Mouse (Mus musculus) intestine, embryonic 15.5 days (tissue): Measurements from ENCODE around the gene Snx4. TPM values are rescaled to one million over a fixed set of nuclear protein-coding genes. Genes with fewer than 3 reads are reported as not detected.

ENCODE experiments used
- ATAC-seq: fragments of 200-750 bp; cut with Nextera tagmentation; 2 replicates; pipeline ENCODE4 v1.8.0; 2017; ENCODE audit warnings: moderate TSS enrichment, moderate library complexity
- H3K27ac ChIP-seq: fragments of 300-500 bp; sonication (generic); 2 replicates; pipeline ENCODE4 v1.5.1; 2015; ENCODE audit warnings: mild to moderate bottlenecking, inconsistent platforms
- H3K27me3 ChIP-seq: fragments of 300-500 bp; sonication (generic); replicated peaks from 2 replicates; pipeline ENCODE4 v1.6.1; 2015; ENCODE audit warnings: inconsistent platforms
- H3K36me3 ChIP-seq: fragments of 300-500 bp; sonication (generic); 2 replicates; pipeline ENCODE4 v1.6.1; 2015; ENCODE audit warnings: inconsistent platforms
- H3K4me1 ChIP-seq: fragments of 300-500 bp; sonication (generic); replicated peaks from 2 replicates; pipeline ENCODE4 v1.6.1; 2015; ENCODE audit warnings: inconsistent platforms
- H3K4me2 ChIP-seq: fragments of 300-500 bp; sonication (generic); replicated peaks from 2 replicates; pipeline ENCODE4 v1.6.1; 2015; ENCODE audit warnings: mild to moderate bottlenecking, inconsistent platforms
- H3K4me3 ChIP-seq: fragments of 300-500 bp; sonication (generic); replicated peaks from 2 replicates; pipeline ENCODE4 v1.5.1; 2015; ENCODE audit warnings: inconsistent platforms
- H3K9ac ChIP-seq: fragments of 300-500 bp; sonication (generic); 2 replicates; pipeline ENCODE4 v1.6.1; 2015; ENCODE audit warnings: inconsistent platforms
- H3K9me3 ChIP-seq: fragments of 300-500 bp; sonication (generic); 2 replicates; pipeline ENCODE4 v1.6.1; 2016; ENCODE audit warnings: inconsistent platforms
- WGBS: fragments of 180-500 bp; shearing (Covaris S2); methylation state at CpG from one replicate; pipeline ENCODE4 v1.1.7; 2015; 5-methylcytosine and 5-hydroxymethylcytosine counted together
- polyA plus RNA-seq: library from polyadenylated mRNA; unstranded; fragments of >200 nt; fragmentation: Nextera tagmentation; extraction: Ambion mirVana; gene quantifications from 2 replicates; pipeline ENCODE4 v1.2.1, GENCODE M21; 2015

Snx4 gene
- polyA plus RNA-seq, 1 experiment from 2014 or later, result 82.5 TPM

- no peaks in the 10 kb centered on the region for H3K4me1 ChIP-seq
- H3K27ac ChIP-seq, result no peak overlapping the region
- no peak overlapping the region for H3K4me3 ChIP-seq
- H3K27me3 ChIP-seq, result no peaks in the 10 kb centered on the region
- no peak overlapping the region for H3K9ac ChIP-seq
- peaks cover 45% of the 10 kb centered on the region for H3K36me3 ChIP-seq
- no peak overlapping the region for H3K4me2 ChIP-seq
- WGBS, result 81% methylated on average over 9 of the region's 9 CpGs
- no peaks in the 10 kb centered on the region for H3K9me3 ChIP-seq
- no peak for ATAC-seq
Observed at GRCm38 (mm10) chr16:33288536-33288935, 37.3 kb downstream of the Snx4 start.

GRCm38 (mm10) chr16:33289981-33290380 lies 38.7 kb downstream of the Snx4 start:
- no peaks in the 10 kb centered on the region for H3K4me1 ChIP-seq
- no peak overlapping the region for H3K27ac ChIP-seq
- H3K4me2 ChIP-seq, result no peak overlapping the region
- H3K27me3 ChIP-seq, result no peaks in the 10 kb centered on the region
- no peak overlapping the region for H3K4me3 ChIP-seq
- 83% methylated on average over 7 of the region's 7 CpGs for WGBS
- ATAC-seq, result no peak
- no peaks in the 10 kb centered on the region for H3K9me3 ChIP-seq
- peaks cover 53% of the 10 kb centered on the region for H3K36me3 ChIP-seq
- H3K9ac ChIP-seq, result no peak overlapping the region

GRCm38 (mm10) chr16:33292241-33292640 lies 41.0 kb downstream of the Snx4 start:
- no peak overlapping the region for H3K4me2 ChIP-seq
- H3K27ac ChIP-seq, result no peak overlapping the region
- peaks cover 54% of the 10 kb centered on the region for H3K36me3 ChIP-seq
- WGBS, result 94% methylated on average over 7 of the region's 7 CpGs
- ATAC-seq, result no peak
- no peaks in the 10 kb centered on the region for H3K4me1 ChIP-seq
- H3K4me3 ChIP-seq, result no peak overlapping the region
- H3K27me3 ChIP-seq, result no peaks in the 10 kb centered on the region
- H3K9ac ChIP-seq, result no peak overlapping the region
- no peaks in the 10 kb centered on the region for H3K9me3 ChIP-seq

GRCm38 (mm10) chr16:33294681-33295080 lies 43.4 kb downstream of the Snx4 start:
- no peaks in the 10 kb centered on the region for H3K27me3 ChIP-seq
- ATAC-seq, result no peak
- H3K4me3 ChIP-seq, result no peak overlapping the region
- 90% methylated on average over 7 of the region's 7 CpGs for WGBS
- no peak overlapping the region for H3K27ac ChIP-seq
- H3K9me3 ChIP-seq, result no peaks in the 10 kb centered on the region
- H3K4me1 ChIP-seq, result no peaks in the 10 kb centered on the region
- no peak overlapping the region for H3K9ac ChIP-seq
- peaks cover 48% of the 10 kb centered on the region for H3K36me3 ChIP-seq
- no peak overlapping the region for H3K4me2 ChIP-seq

- WGBS, result 96% methylated on average over 9 of the region's 9 CpGs
- Histone ChIP-seq H3K27me3 (no peaks in the 10 kb centered on the region), H3K36me3 (peaks cover 51% of the 10 kb centered on the region), H3K4me1 (no peaks in the 10 kb centered on the region), H3K9me3 (no peaks in the 10 kb centered on the region), H3K27ac (no peak overlapping the region), H3K4me2 (no peak overlapping the region), H3K9ac (no peak overlapping the region), H3K4me3 (no peak overlapping the region)
- no peak for ATAC-seq
Observed at GRCm38 (mm10) chr16:33295321-33295720, 44.1 kb downstream of the Snx4 start.

GRCm38 (mm10) chr16:33297493-33297892 lies 46.3 kb downstream of the Snx4 start:
- Histone ChIP-seq H3K27ac (no peak overlapping the region), H3K9me3 (no peaks in the 10 kb centered on the region), H3K4me2 (no peak overlapping the region), H3K9ac (no peak overlapping the region), H3K36me3 (peaks cover 38% of the 10 kb centered on the region), H3K4me1 (no peaks in the 10 kb centered on the region), H3K27me3 (no peaks in the 10 kb centered on the region), H3K4me3 (no peak overlapping the region)
- ATAC-seq, result no peak
- WGBS, result 91% methylated on average over 1 of the region's 1 CpGs

GRCm38 (mm10) chr16:33306633-33307070 lies 55.4 kb downstream of the Snx4 start:
- Histone ChIP-seq H3K9me3 (no peaks in the 10 kb centered on the region), H3K27me3 (no peaks in the 10 kb centered on the region), H3K4me2 (peak overlapping the region; percentile 28; the same call in 1 of the 2 replicates), H3K36me3 (0 out of 2 replicates have a peak, but pooled peaks cover 5% of the 10 kb centered on the region), H3K27ac (no peak overlapping the region), H3K9ac (no peak overlapping the region), H3K4me3 (no peak overlapping the region), H3K4me1 (no peaks in the 10 kb centered on the region; the same call in 1 of the 2 replicates)
- ATAC-seq, result peak; percentile 81
- 6% methylated on average over 4 of the region's 4 CpGs for WGBS

- no peaks in the 10 kb centered on the region for H3K9me3 ChIP-seq
- 75% methylated on average over 7 of the region's 7 CpGs for WGBS
- H3K9ac ChIP-seq, result no peak overlapping the region
- H3K27me3 ChIP-seq, result no peaks in the 10 kb centered on the region
- no peak for ATAC-seq
- H3K4me3 ChIP-seq, result no peak overlapping the region
- H3K4me2 ChIP-seq, result no peak overlapping the region
- H3K27ac ChIP-seq, result no peak overlapping the region
- H3K36me3 ChIP-seq, result 0 out of 2 replicates have a peak, but pooled peaks cover 5% of the 10 kb centered on the region
- H3K4me1 ChIP-seq, result no peaks in the 10 kb centered on the region; the same call in 1 of the 2 replicates
Observed at GRCm38 (mm10) chr16:33307761-33308160, 56.5 kb downstream of the Snx4 start.

GRCm38 (mm10) chr16:33309066-33309465 lies 57.8 kb downstream of the Snx4 start:
- Histone ChIP-seq H3K4me3 (no peak overlapping the region), H3K36me3 (0 out of 2 replicates have a peak, but pooled peaks cover 5% of the 10 kb centered on the region)
- 80% methylated on average over 3 of the region's 3 CpGs for WGBS

GRCm38 (mm10) chr16:33315611-33316010 lies 64.4 kb downstream of the Snx4 start:
- H3K9me3 ChIP-seq, result no peaks in the 10 kb centered on the region
- no peaks in the 10 kb centered on the region for H3K27me3 ChIP-seq
- H3K4me3 ChIP-seq, result no peak overlapping the region
- ATAC-seq, result no peak
- no peaks in the 10 kb centered on the region for H3K4me1 ChIP-seq
- no peak overlapping the region for H3K27ac ChIP-seq
- WGBS, result 94% methylated on average over 4 of the region's 4 CpGs
- H3K4me2 ChIP-seq, result no peak overlapping the region
- H3K9ac ChIP-seq, result no peak overlapping the region
- no peaks in the 10 kb centered on the region for H3K36me3 ChIP-seq

More at GRCm38 (mm10) chr16:33309066-33309465, 57.8 kb downstream of the Snx4 start:
- Histone ChIP-seq H3K27me3 (no peaks in the 10 kb centered on the region), H3K4me2 (no peak overlapping the region), H3K27ac (no peak overlapping the region), H3K9me3 (no peaks in the 10 kb centered on the region), H3K9ac (no peak overlapping the region), H3K4me1 (no peaks in the 10 kb centered on the region; the same call in 1 of the 2 replicates)
- ATAC-seq, result no peak

- H3K36me3 ChIP-seq, result no peaks in the 10 kb centered on the region
- no peak overlapping the region for H3K4me3 ChIP-seq
- no peak overlapping the region for H3K27ac ChIP-seq
- no peaks in the 10 kb centered on the region for H3K27me3 ChIP-seq
- 62% methylated on average over 3 of the region's 3 CpGs for WGBS
- no peak for ATAC-seq
- no peaks in the 10 kb centered on the region for H3K9me3 ChIP-seq
- no peak overlapping the region for H3K4me2 ChIP-seq
- H3K9ac ChIP-seq, result no peak overlapping the region
- no peaks in the 10 kb centered on the region for H3K4me1 ChIP-seq
Observed at GRCm38 (mm10) chr16:33317646-33318045, 66.4 kb downstream of the Snx4 start.

GRCm38 (mm10) chr16:33318059-33318458 lies 66.8 kb downstream of the Snx4 start:
- no peaks in the 10 kb centered on the region for H3K36me3 ChIP-seq
- H3K4me3 ChIP-seq, result no peak overlapping the region
- no peaks in the 10 kb centered on the region for H3K4me1 ChIP-seq
- no peaks in the 10 kb centered on the region for H3K9me3 ChIP-seq
- H3K4me2 ChIP-seq, result no peak overlapping the region
- no peaks in the 10 kb centered on the region for H3K27me3 ChIP-seq
- no peak for ATAC-seq
- WGBS, result 87% methylated on average over 7 of the region's 7 CpGs
- no peak overlapping the region for H3K9ac ChIP-seq
- no peak overlapping the region for H3K27ac ChIP-seq

- peak; percentile 80 for ATAC-seq
- no peak overlapping the region for H3K9ac ChIP-seq
Observed at GRCm38 (mm10) chr16:33325704-33326455, 74.6 kb downstream of the Snx4 start.

More at GRCm38 (mm10) chr16:33325704-33326455, 74.6 kb downstream of the Snx4 start:
- Histone ChIP-seq H3K27ac (no peak overlapping the region), H3K9me3 (no peaks in the 10 kb centered on the region), H3K4me2 (no peak overlapping the region), H3K36me3 (no peaks in the 10 kb centered on the region), H3K4me1 (0 out of 2 replicates have a peak, but pooled peaks cover 2% of the 10 kb centered on the region), H3K4me3 (no peak overlapping the region), H3K27me3 (no peaks in the 10 kb centered on the region)
- 48% methylated on average over 12 of the region's 12 CpGs for WGBS
